Mouse (Mus musculus) intestine, postnatal 0 days (tissue): ENCODE results near the gene 5730522E02Rik. TPM values are rescaled to one million over a fixed set of nuclear protein-coding genes. Genes with fewer than 3 reads are reported as not detected.

ENCODE experiments used
- ATAC-seq: fragments of 200-750 bp; cut with Nextera tagmentation; 2 replicates; pipeline ENCODE4 v1.8.0; 2017; ENCODE audit warnings: mild to moderate bottlenecking, moderate TSS enrichment, moderate library complexity
- H3K27ac ChIP-seq: fragments of 300-500 bp; sonication (generic); 2 replicates; pipeline ENCODE4 v1.5.1; 2014; ENCODE audit warnings: mild to moderate bottlenecking, low read depth, low read length, moderate library complexity
- H3K27me3 ChIP-seq: fragments of 300-500 bp; sonication (generic); replicated peaks from 2 replicates; pipeline ENCODE4 v1.6.1; 2014; ENCODE audit warnings: low read length, mixed read lengths; ENCODE audit not compliant: control insufficient read depth, insufficient read depth
- H3K36me3 ChIP-seq: fragments of 300-500 bp; sonication (generic); 2 replicates; pipeline ENCODE4 v1.6.1; 2014; ENCODE audit warnings: mild to moderate bottlenecking, moderate library complexity; ENCODE audit not compliant: control insufficient read depth, insufficient read depth
- H3K4me1 ChIP-seq: fragments of 300-500 bp; sonication (generic); replicated peaks from 2 replicates; pipeline ENCODE4 v1.6.1; 2014; ENCODE audit warnings: antibody characterized with exemption, low read length, mixed read lengths; ENCODE audit not compliant: control insufficient read depth, insufficient read depth
- H3K4me2 ChIP-seq: fragments of 300-500 bp; sonication (generic); replicated peaks from 2 replicates; pipeline ENCODE4 v1.6.1; 2014; ENCODE audit warnings: low read depth, mild to moderate bottlenecking, moderate library complexity
- H3K4me3 ChIP-seq: fragments of 300-500 bp; sonication (generic); 2 replicates; pipeline ENCODE4 v1.5.1; 2014; ENCODE audit warnings: low read depth, low read length
- H3K9ac ChIP-seq: fragments of 300-500 bp; sonication (generic); 2 replicates; pipeline ENCODE4 v1.6.1; 2014; ENCODE audit warnings: mild to moderate bottlenecking, low read depth, low read length
- H3K9me3 ChIP-seq: fragments of 300-500 bp; sonication (generic); 2 replicates; pipeline ENCODE4 v1.6.1; 2016; ENCODE audit warnings: mixed run types; ENCODE audit not compliant: control insufficient read depth
- CTCF ChIP-seq: sonication (generic); IDR thresholded peaks from 2 replicates; pipeline ENCODE4 v1.5.1; 2016; ENCODE audit warnings: low read depth, mild to moderate bottlenecking, control low read depth, antibody characterized with exemption, moderate library complexity
- WGBS: fragments of 180-500 bp; shearing (Covaris S2); extraction: QIAGEN DNeasy Blood & Tissue Kit; methylation state at CpG from one replicate; pipeline ENCODE4 v1.1.7; 2014; 5-methylcytosine and 5-hydroxymethylcytosine counted together
- polyA plus RNA-seq: library from polyadenylated mRNA; unstranded; fragments of >200 nt; fragmentation: Nextera tagmentation; extraction: Ambion mirVana; gene quantifications from 2 replicates; pipeline ENCODE4 v1.2.1, GENCODE M21; 2015

The 5730522E02Rik gene
- polyA plus RNA-seq, 1 experiment from 2014 or later, result 0.77 TPM

- Histone ChIP-seq H3K4me3 (no peak overlapping the region), H3K9ac (no peak overlapping the region), H3K27me3 (no peaks in the 10 kb centered on the region), H3K36me3 (no peaks in the 10 kb centered on the region), H3K4me2 (no peak overlapping the region), H3K27ac (no peak overlapping the region), H3K4me1 (no peaks in the 10 kb centered on the region), H3K9me3 (no peaks in the 10 kb centered on the region)
- WGBS, result 48% methylated on average over 7 of the region's 7 CpGs
- TF ChIP-seq CTCF, result no peak
- ATAC-seq, result no peak
Observed at GRCm38 (mm10) chr11:26167609-26167971, 43.0 kb downstream of the 5730522E02Rik start.

GRCm38 (mm10) chr11:26166966-26167608 is 43.5 kb downstream of the 5730522E02Rik start:
- no peaks in the 10 kb centered on the region for H3K9me3 ChIP-seq
- H3K4me2 ChIP-seq, result no peak overlapping the region
- TF ChIP-seq CTCF, result no peak
- ATAC-seq, result peak; percentile 51; the same call in 1 of the 2 replicates
- H3K4me3 ChIP-seq, result no peak overlapping the region
- no peaks in the 10 kb centered on the region for H3K4me1 ChIP-seq
- H3K27ac ChIP-seq, result no peak overlapping the region
- WGBS, result 45% methylated on average over 4 of the region's 4 CpGs
- H3K9ac ChIP-seq, result no peak overlapping the region
- H3K36me3 ChIP-seq, result no peaks in the 10 kb centered on the region
- H3K27me3 ChIP-seq, result no peaks in the 10 kb centered on the region

GRCm38 (mm10) chr11:26164651-26165259 is 45.8 kb downstream of the 5730522E02Rik start:
- Histone ChIP-seq H3K36me3 (no peaks in the 10 kb centered on the region), H3K4me3 (no peak overlapping the region), H3K4me1 (no peaks in the 10 kb centered on the region), H3K27me3 (no peaks in the 10 kb centered on the region), H3K9ac (no peak overlapping the region), H3K4me2 (no peak overlapping the region), H3K27ac (no peak overlapping the region), H3K9me3 (no peaks in the 10 kb centered on the region)
- TF ChIP-seq CTCF, result no peak
- no peak for ATAC-seq
- WGBS, result 82% methylated on average over 5 of the region's 5 CpGs

GRCm38 (mm10) chr11:26161354-26161753 is 49.2 kb downstream of the 5730522E02Rik start:
- H3K9me3 ChIP-seq, result no peaks in the 10 kb centered on the region
- ATAC-seq, result no peak

GRCm38 (mm10) chr11:26159033-26159432 is 51.5 kb downstream of the 5730522E02Rik start:
- no peak for ATAC-seq
- Histone ChIP-seq H3K4me3 (no peak overlapping the region), H3K27ac (no peak overlapping the region), H3K4me2 (no peak overlapping the region), H3K4me1 (no peaks in the 10 kb centered on the region), H3K36me3 (no peaks in the 10 kb centered on the region), H3K9ac (no peak overlapping the region), H3K9me3 (no peaks in the 10 kb centered on the region), H3K27me3 (no peaks in the 10 kb centered on the region)
- no peak for TF ChIP-seq CTCF
- WGBS, result 58% methylated on average over 3 of the region's 3 CpGs

More at GRCm38 (mm10) chr11:26161354-26161753, 49.2 kb downstream of the 5730522E02Rik start:
- Histone ChIP-seq H3K4me3 (no peak overlapping the region), H3K27ac (no peak overlapping the region), H3K27me3 (no peaks in the 10 kb centered on the region), H3K36me3 (no peaks in the 10 kb centered on the region), H3K4me1 (no peaks in the 10 kb centered on the region), H3K9ac (no peak overlapping the region), H3K4me2 (no peak overlapping the region)
- TF ChIP-seq CTCF, result no peak
- 67% methylated on average over 5 of the region's 5 CpGs for WGBS

GRCm38 (mm10) chr11:26140024-26140423 is 70.5 kb downstream of the 5730522E02Rik start:
- no peak for ATAC-seq
- WGBS, result 82% methylated on average over 3 of the region's 3 CpGs

More at GRCm38 (mm10) chr11:26140024-26140423, 70.5 kb downstream of the 5730522E02Rik start:
- H3K4me3 ChIP-seq, result no peak overlapping the region
- no peaks in the 10 kb centered on the region for H3K4me1 ChIP-seq
- no peak overlapping the region for H3K4me2 ChIP-seq
- H3K27ac ChIP-seq, result no peak overlapping the region
- no peaks in the 10 kb centered on the region for H3K36me3 ChIP-seq
- no peak overlapping the region for H3K9ac ChIP-seq
- no peaks in the 10 kb centered on the region for H3K9me3 ChIP-seq
- TF ChIP-seq CTCF, result no peak
- H3K27me3 ChIP-seq, result no peaks in the 10 kb centered on the region
